Mouse (Mus musculus) bone marrow macrophage, adult 2 months (primary cell): Measurements from ENCODE around the gene Ngdn.
"Not testable (repeated sequence)": the region's sequence is repeated elsewhere in the genome, so short reads cannot be mapped to it uniquely, and the experiment has no call there.

Experiments
- CTCF ChIP-seq: IDR thresholded peaks from 2 replicates; pipeline ENCODE4 v1.5.1; 2012; ENCODE audit warnings: low read depth, mild to moderate bottlenecking, low read length, moderate library complexity
- POLR2A ChIP-seq: IDR thresholded peaks from 2 replicates; pipeline ENCODE4 v1.6.1; 2012; ENCODE audit warnings: mild to moderate bottlenecking, low read depth, low read length, borderline replicate concordance

- not testable (repeated sequence) for TF ChIP-seq POLR2A, CTCF
These were observed 28.4 kb downstream of the Ngdn start for GRCm38 (mm10) chr14:55043694-55044093.
